Mouse (Mus musculus) layer of hippocampus, adult 9-10 months (tissue): Measurements from ENCODE around the gene Ctdnep1.
"Not testable (repeated sequence)": the region's sequence is repeated elsewhere in the genome, so short reads cannot be mapped to it uniquely, and the experiment has no call there.

ENCODE experiments used
- DNase-seq: peaks from one replicate; pipeline ENCODE4 v3.0.0; 2022; ENCODE audit warnings: low spot score

Ctdnep1 gene

DNA sequence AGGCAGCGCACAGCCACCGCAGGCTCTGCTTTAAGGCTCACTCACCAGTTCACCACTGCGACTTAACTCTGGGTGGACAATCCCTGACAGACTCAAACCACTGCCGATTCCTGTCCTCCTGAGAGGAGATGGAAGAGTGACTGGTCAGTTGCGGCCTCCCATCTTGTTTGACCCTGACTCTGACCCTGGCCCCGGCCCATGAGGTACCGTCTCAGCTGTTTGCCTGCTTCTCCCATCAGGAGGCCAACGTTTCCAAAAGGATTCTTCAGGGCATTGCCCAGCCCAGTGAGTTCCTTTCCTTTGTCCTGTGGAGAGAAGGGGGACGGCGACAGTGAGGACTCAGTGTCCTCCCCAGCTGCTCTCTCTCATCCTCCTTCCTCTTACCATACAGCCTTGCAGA is 30.0 kb downstream of the Ctdnep1 start:
- DNase-seq: no peak

- DNase-seq: no peak
Measured at GRCm38 (mm10) chr11:70012931-70013330, 32.0 kb downstream of the Ctdnep1 start.

GRCm38 (mm10) chr11:70013408-70013807 is 32.5 kb downstream of the Ctdnep1 start:
- no peak for DNase-seq

DNA sequence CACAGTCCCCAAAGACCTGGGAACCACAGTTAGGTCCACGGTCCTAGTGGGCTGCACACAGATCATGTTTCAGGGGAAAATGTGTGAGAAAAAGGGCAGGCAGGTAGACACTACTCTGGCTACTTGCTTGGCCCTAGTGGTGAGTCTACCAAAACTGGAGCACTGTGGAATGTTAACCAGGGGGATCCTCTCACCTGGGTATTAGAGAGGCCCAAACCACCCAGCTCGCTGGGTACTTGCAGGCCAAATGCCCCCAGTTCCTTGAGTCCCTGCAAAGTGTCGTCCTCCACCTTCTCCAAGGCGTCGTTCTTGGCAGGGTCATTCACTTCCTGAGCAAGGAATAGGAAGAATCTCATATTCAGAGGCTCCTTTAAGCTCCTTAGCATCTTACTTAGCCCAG is 33.1 kb downstream of the Ctdnep1 start:
- DNase-seq: no peak

- no peak for DNase-seq
Measured at GRCm38 (mm10) chr11:70014880-70015558, 34.1 kb downstream of the Ctdnep1 start, which contains the start of gene Acadvl. Gene Acadvl, minus strand, starts transcription at chr11:70015411.

- DNase-seq: no peak
Measured at GRCm38 (mm10) chr11:70015677-70016076, 34.7 kb downstream of the Ctdnep1 start.

DNA sequence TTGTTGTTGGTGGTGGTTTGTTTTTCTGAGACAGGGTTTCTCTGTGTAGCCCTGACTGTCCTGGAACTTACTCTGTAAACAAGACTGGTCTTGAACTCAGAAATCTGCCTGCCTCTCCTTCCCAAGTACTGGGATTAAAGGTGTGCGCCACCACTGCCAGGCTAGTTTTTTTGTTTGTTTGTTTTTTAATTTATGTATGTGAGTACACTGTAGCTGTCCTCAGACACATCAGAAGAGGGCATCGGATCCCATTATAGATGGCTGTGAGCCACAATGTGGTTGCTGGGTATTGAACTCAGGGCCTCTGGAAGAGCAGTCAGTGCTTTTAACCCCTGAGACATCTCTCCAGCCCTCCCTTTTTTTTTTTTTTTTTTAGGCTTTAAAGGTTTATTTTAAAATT is 35.2 kb downstream of the Ctdnep1 start:
- not testable (repeated sequence) for DNase-seq

- no peak for DNase-seq
Measured at GRCm38 (mm10) chr11:70016669-70017068, 35.7 kb downstream of the Ctdnep1 start, which contains the start of gene Dlg4. Gene Dlg4, plus strand, starts transcription at chr11:70016942.

DNA sequence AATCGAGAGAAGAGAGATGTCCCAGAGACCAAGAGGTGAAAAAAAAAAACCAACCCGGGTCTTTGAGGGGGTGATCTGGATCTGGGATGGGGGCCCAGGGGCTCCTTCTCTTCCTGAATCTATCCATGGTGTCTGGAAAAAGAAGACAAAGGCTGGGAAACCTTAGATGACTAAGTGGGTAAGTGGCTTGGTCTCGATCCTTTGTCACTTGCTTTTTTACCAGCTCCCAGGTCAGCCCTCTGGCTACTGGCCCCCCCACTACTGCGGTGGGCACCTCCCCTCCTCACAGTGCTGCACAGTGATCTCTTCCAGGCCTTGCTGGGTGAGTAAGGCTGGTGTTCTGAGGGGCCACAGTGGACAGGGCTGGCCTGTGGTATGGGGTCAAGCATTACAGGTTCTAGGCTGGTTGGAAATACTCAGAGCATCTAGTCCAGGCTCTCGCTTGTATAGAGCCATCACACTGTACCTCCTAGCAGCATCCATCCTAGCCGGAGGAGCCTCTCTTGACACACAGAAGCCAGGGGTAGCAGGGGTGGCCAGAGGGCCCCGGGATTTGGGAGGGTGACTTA is 36.3 kb downstream of the Ctdnep1 start:
- DNase-seq: no peak

- no peak for DNase-seq
Measured at GRCm38 (mm10) chr11:70018131-70018990, 37.4 kb downstream of the Ctdnep1 start.

- no peak for DNase-seq
Measured at GRCm38 (mm10) chr11:70019495-70020021, 38.6 kb downstream of the Ctdnep1 start.

DNA sequence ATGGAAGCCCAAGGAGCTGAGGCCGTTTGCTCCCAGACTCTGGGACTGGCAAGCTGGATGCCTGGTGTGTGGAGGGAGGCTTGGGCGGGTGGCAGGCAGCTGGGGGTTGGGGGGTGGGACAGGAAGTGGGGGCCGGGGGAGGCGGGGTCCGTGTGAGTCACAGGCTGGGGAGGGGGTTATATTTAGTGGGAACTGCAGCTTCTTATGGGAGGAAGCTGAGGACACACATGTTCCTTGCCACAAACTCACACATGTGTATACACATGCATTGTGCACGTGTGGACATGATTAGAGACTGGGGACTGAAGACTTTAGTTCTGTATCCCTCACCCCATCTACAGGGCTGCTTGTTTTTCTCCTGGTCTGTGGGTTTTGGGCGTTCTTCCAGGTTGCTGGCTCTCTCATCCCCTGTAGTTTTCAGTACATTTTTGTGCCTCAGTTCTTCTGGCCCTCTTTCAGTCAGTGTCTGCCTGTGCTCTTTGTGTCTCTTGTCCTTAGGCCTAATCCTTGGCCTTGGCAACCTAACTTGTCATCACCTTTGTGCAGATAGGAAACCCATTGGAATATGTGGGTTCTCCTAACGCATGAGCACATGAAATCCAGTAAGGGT is 39.2 kb downstream of the Ctdnep1 start:
- DNase-seq: no peak

DNA sequence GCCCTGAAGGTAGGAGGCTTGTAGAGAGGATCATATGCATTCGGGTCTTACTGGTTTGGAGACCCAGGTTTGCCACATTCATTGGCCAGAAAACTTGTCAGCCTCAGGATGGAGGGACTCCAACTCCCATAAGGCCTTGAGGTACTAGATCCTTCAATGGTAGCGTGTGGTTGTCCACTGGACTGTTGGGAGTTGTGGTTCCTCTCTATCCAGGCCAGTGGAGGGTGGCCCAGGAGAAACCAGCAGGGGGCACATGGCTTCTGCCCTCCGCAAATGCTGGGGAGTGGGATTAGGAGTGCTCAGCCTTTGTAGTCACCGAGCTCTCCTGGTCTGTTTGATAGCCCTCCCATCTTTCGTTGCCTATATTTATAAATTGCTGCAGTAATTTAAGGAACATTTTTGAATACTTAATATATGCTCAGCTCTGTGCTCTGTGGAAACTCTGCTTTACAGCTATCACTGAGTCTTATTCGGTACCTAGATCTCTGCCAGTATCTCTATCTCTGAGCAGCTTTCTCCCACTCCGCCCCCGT is 39.8 kb downstream of the Ctdnep1 start:
- no peak for DNase-seq

DNA sequence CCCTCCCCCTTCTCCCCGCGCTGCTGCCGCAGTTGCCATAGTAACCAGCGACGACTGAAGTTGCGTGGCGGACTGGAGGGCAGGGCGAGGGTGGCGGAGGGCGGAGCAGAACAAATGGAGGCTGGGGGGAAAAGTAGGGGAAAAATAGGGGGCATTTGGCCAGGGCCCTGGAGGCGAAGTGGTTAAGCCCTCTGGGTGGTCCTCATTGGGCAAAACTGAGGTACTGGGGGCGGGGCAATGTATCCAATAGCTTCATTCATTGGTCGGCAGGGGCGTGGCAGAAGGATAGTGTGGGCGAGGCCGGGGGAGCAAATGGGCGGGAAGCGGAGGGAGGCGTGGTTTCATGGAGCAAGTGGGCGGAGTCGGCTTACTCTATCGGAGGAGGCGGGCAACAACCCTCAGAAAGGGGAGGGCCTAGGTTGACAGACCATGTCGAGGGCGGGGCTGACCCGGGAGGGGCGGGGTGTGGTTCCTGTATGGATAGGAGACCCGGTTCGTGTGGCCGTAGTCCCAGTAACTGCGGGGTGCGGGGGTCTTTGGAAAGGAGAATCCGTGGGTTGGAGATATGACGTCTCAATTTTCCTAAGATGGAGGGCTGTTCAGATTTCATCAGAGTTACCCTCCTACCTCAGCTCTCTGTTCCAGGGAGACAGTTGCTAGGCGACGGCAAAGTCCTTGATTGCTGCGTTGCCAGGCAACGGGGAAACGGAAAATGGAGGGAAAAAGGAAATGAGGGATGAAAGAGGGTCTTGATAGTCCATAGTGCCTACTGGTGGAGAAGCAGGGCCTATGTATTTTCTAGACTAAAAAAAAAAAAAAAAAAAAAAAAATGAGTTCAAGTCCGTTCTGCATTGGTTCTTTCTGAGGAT is 40.5 kb downstream of the Ctdnep1 start:
- peak; percentile 98 for DNase-seq

- DNase-seq: no peak
Measured at GRCm38 (mm10) chr11:70023481-70024150, 42.7 kb downstream of the Ctdnep1 start.

DNA sequence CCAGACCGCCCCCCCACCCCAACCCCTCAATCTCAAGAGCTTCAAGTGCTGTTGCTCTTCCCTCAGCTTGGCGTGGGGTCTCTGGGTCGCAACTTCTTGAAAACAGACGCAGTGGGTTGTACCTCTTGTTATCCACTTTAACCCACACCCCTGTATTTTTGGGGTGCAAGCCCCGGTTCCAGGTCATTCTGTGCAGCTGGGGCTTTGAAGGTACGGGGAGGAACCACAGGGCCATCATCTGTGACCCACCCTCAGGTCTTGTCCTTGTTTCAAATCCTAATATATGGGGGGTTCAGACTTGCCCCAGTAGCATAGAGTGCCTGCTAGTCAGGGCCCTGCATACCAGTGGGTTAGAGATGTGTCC is 43.2 kb downstream of the Ctdnep1 start:
- no peak for DNase-seq

GRCm38 (mm10) chr11:70026689-70027088 is 45.7 kb downstream of the Ctdnep1 start:
- no peak for DNase-seq

- no peak for DNase-seq
Measured at GRCm38 (mm10) chr11:70027397-70027796, 46.4 kb downstream of the Ctdnep1 start.

GRCm38 (mm10) chr11:70028401-70029129 is 47.6 kb downstream of the Ctdnep1 start:
- no peak for DNase-seq
